In genomic region chr9:34580059-34580458, GRCm38 (mm10) we compare ENCODE assay signal across 21 mouse cellular contexts.
DNase-seq lines count a peak whose midpoint lies in the region; ATAC-seq and TF ChIP-seq lines count a peak whose summit lies in the region.
"Had no signal": no experiment of that assay in that cellular context is flagged by ENCODE, and none has a peak within 500 bp of the region (broad histone marks: within the 10 kb centered on the region; RNA-seq: fewer than 3 reads in every experiment).

No protein-coding gene starts in this region.

- DNase-seq in layer of hippocampus, adult 11-12 months (ENCODE audit: low spot score): peak; percentile 43
- DNase-seq in layer of hippocampus, adult 9-10 months (ENCODE audit: low spot score): no peak
- peak; percentile 10 to 21 for DNase-seq in left cerebral cortex, adult 18-20 months (ENCODE audit: low spot score in 2 of 2)
- DNase-seq in left cerebral cortex, postnatal 10 days (ENCODE audit: extremely low spot score in 1 of 2, low spot score in 2 of 2): no peak
- no peak for DNase-seq in midbrain, postnatal 0 days (ENCODE audit: low spot score)
- peak; percentile 54 for DNase-seq in telencephalon, adult 2 months (ENCODE audit: low read depth, low spot score)
- DNase-seq: adrenal gland, postnatal 14 days; cerebellum, adult 18-20 months; cerebellum, adult 9-11 months; cerebellum, postnatal 36 days; forebrain, postnatal 0 days; gastrocnemius, postnatal 36 days; heart, adult 18-20 months; heart, postnatal 10 days had no signal

- WGBS in midbrain, postnatal 0 days: 72% methylated on average over 1 of the region's 1 CpGs
- WGBS in midbrain, embryonic 15.5 days: 86% methylated on average over 1 of the region's 1 CpGs

- no peak overlapping the region for H3K27ac ChIP-seq in midbrain, postnatal 0 days (ENCODE audit: low read depth, low read length)
- H3K27ac ChIP-seq in midbrain, embryonic 15.5 days: no peak overlapping the region
- H3K27ac ChIP-seq: embryonic facial prominence, embryonic 10.5 days; forebrain, embryonic 13.5 days; heart, embryonic 10.5 days had no signal

- no peaks in the 10 kb centered on the region for H3K9me3 ChIP-seq in midbrain, postnatal 0 days (ENCODE audit: low read length)
- no peaks in the 10 kb centered on the region for H3K9me3 ChIP-seq in midbrain, embryonic 15.5 days
- H3K9me3 ChIP-seq: embryonic facial prominence, embryonic 10.5 days; forebrain, embryonic 13.5 days; heart, embryonic 10.5 days; hindbrain, embryonic 13.5 days had no signal

- H3K36me3 ChIP-seq in midbrain, postnatal 0 days (ENCODE audit: insufficient read depth, low read length): no peaks in the 10 kb centered on the region
- no peaks in the 10 kb centered on the region for H3K36me3 ChIP-seq in midbrain, embryonic 15.5 days (replicated peaks)
- H3K36me3 ChIP-seq: embryonic facial prominence, embryonic 10.5 days; heart, embryonic 10.5 days; hindbrain, embryonic 13.5 days had no signal

- H3K4me1 ChIP-seq in midbrain, postnatal 0 days (ENCODE audit: insufficient read depth, low read length): peaks cover 2% of the 10 kb centered on the region; the same call in 1 of the 2 replicates
- H3K4me1 ChIP-seq in midbrain, embryonic 15.5 days: peaks cover 6% of the 10 kb centered on the region; the same call in 1 of the 2 replicates
- H3K4me1 ChIP-seq: embryonic facial prominence, embryonic 10.5 days; heart, embryonic 10.5 days had no signal

- H3K4me3 ChIP-seq in midbrain, postnatal 0 days (ENCODE audit: low read depth, low read length): no peak overlapping the region
- no peak overlapping the region for H3K4me3 ChIP-seq in midbrain, embryonic 15.5 days
- H3K4me3 ChIP-seq: embryonic facial prominence, embryonic 10.5 days; forebrain, embryonic 13.5 days; heart, embryonic 10.5 days; hindbrain, embryonic 13.5 days had no signal

- no peak overlapping the region for H3K9ac ChIP-seq in midbrain, postnatal 0 days (replicated peaks; ENCODE audit: low read length, poor library complexity, severe bottlenecking)
- no peak overlapping the region for H3K9ac ChIP-seq in midbrain, embryonic 15.5 days
- H3K9ac ChIP-seq: forebrain, embryonic 13.5 days; forebrain, postnatal 0 days; hindbrain, embryonic 13.5 days had no signal

- no peaks in the 10 kb centered on the region for H3K27me3 ChIP-seq in midbrain, postnatal 0 days (ENCODE audit: insufficient read depth, low read length)
- no peaks in the 10 kb centered on the region for H3K27me3 ChIP-seq in midbrain, embryonic 15.5 days (replicated peaks)
- H3K27me3 ChIP-seq: Patski had no signal

- ATAC-seq in midbrain, postnatal 0 days (ENCODE audit: low FRiP score): no peak
- ATAC-seq in midbrain, embryonic 15.5 days (replicated peaks): no peak
- ATAC-seq: activated CD4-positive, CD25-positive, alpha-beta regulatory T cell, adult 4 months; forebrain, embryonic 13.5 days; forebrain, postnatal 0 days; Patski had no signal

- peak; percentile 16; the same call in 1 of the 2 replicates for TF ChIP-seq CTCF in midbrain, postnatal 0 days (IDR thresholded peaks at IDR 0.05)

- intact Hi-C loops in left cerebral cortex, postnatal 10 days (cut with DNase I): no loop called here

- H3K4me2 ChIP-seq in midbrain, postnatal 0 days (ENCODE audit: low read depth, low read length, poor library complexity, severe bottlenecking): no peak overlapping the region
- H3K4me2 ChIP-seq in midbrain, embryonic 15.5 days: no peak overlapping the region
- H3K4me2 ChIP-seq: forebrain, embryonic 13.5 days; hindbrain, embryonic 13.5 days had no signal

Comparison
In these comparisons a context has a peak if more than half of its experiments do, and no peak if none do; other contexts are left out.
1. DNase-seq: peak in layer of hippocampus, adult 11-12 months (single experiment), left cerebral cortex, adult 18-20 months (2 of 2) and telencephalon, adult 2 months (single experiment); none in layer of hippocampus, adult 9-10 months (single experiment), left cerebral cortex, postnatal 10 days (0 of 2) and midbrain, postnatal 0 days (single experiment).